Mouse (Mus musculus) liver, embryonic 14.5 days (tissue): Measurements from ENCODE around the gene Pdzd9. TPM values are rescaled to one million over a fixed set of nuclear protein-coding genes. Genes with fewer than 3 reads are reported as not detected.

ENCODE experiments used
- ATAC-seq: fragments of 200-750 bp; cut with Nextera tagmentation; 2 replicates; pipeline ENCODE4 v1.8.0; 2017; ENCODE audit warnings: moderate number of reproducible peaks, mild to moderate bottlenecking, moderate library complexity; ENCODE audit not compliant: insufficient read depth
- DNase-seq, 3 experiments: peaks; one replicate each; pipeline ENCODE4 v3.0.0-alpha.2; 2012 to 2013; ENCODE audit warnings: low read depth in 3 of 3, low spot score in 3 of 3
- H3K27ac ChIP-seq: fragments of 300-500 bp; sonication (generic); 2 replicates; pipeline ENCODE4 v1.5.1; 2014; ENCODE audit warnings: moderate library complexity, mild to moderate bottlenecking, control low read depth, inconsistent platforms
- H3K27me3 ChIP-seq: fragments of 300-500 bp; sonication (generic); 2 replicates; pipeline ENCODE4 v1.6.1; 2014; ENCODE audit warnings: mild to moderate bottlenecking, low read length, moderate library complexity; ENCODE audit not compliant: control insufficient read depth, insufficient read depth
- H3K36me3 ChIP-seq: fragments of 300-500 bp; sonication (generic); replicated peaks from 2 replicates; pipeline ENCODE4 v1.6.1; 2014; ENCODE audit warnings: low read depth; ENCODE audit not compliant: control insufficient read depth, insufficient read depth
- H3K4me1 ChIP-seq, 2 experiments: fragments of 200-500 bp in 1 of 2; fragments of 300-500 bp in 1 of 2; sonication (generic) in 1 of 2; replicated peaks; 2 replicates each; pipeline ENCODE4 v1.6.1; 2012 to 2014; ENCODE audit warnings: antibody characterized with exemption in 1 of 2, inconsistent platforms in 1 of 2, low read length in 1 of 2; ENCODE audit not compliant: control insufficient read depth in 2 of 2, insufficient read depth in 2 of 2
- H3K4me2 ChIP-seq: fragments of 300-500 bp; sonication (generic); 2 replicates; pipeline ENCODE4 v1.6.1; 2014; ENCODE audit warnings: low read depth, mild to moderate bottlenecking, control low read depth, moderate library complexity
- H3K4me3 ChIP-seq, 2 experiments: fragments of 200-500 bp in 1 of 2; fragments of 300-500 bp in 1 of 2; sonication (generic) in 1 of 2; 2 replicates each; pipeline ENCODE4 v1.5.1; 2012 to 2014; ENCODE audit warnings: low read depth in 2 of 2, low read length in 2 of 2, mild to moderate bottlenecking in 2 of 2, control low read depth in 1 of 2, inconsistent platforms in 1 of 2, moderate library complexity in 1 of 2; ENCODE audit not compliant: insufficient read depth in 1 of 2
- H3K9ac ChIP-seq: fragments of 300-500 bp; sonication (generic); replicated peaks from 2 replicates; pipeline ENCODE4 v1.6.1; 2014; ENCODE audit warnings: mild to moderate bottlenecking, control low read depth, moderate library complexity
- H3K9me3 ChIP-seq: fragments of 300-500 bp; sonication (generic); 2 replicates; pipeline ENCODE4 v1.6.1; 2016; ENCODE audit warnings: low read length, mixed read lengths; ENCODE audit not compliant: control insufficient read depth
- CTCF ChIP-seq: IDR thresholded peaks from 2 replicates; pipeline ENCODE4 v1.5.1; 2016; ENCODE audit warnings: antibody characterized with exemption, low read depth, control low read depth
- EP300 ChIP-seq: IDR thresholded peaks from 2 replicates; pipeline ENCODE4 v1.6.1; 2016; ENCODE audit warnings: antibody characterized with exemption, low read depth
- WGBS: fragments of 180-500 bp; shearing (Covaris S2); extraction: QIAGEN DNeasy Blood & Tissue Kit; methylation state at CpG from one replicate; pipeline ENCODE4 v1.1.7; 2014; ENCODE audit not compliant: insufficient replicate concordance; 5-methylcytosine and 5-hydroxymethylcytosine counted together
- polyA plus RNA-seq, 2 experiments: library from polyadenylated mRNA; depleted of rRNA in 1 of 2; stranded (reverse) in 1 of 2; unstranded in 1 of 2; fragments of >200 nt; fragmentation: Nextera tagmentation in 1 of 2; extraction: Ambion mirVana in 1 of 2; gene quantifications; 2 replicates each; pipeline versions ENCODE4 v1.2.1 to v1.2.3; 2012 to 2014

The Pdzd9 gene
- polyA plus RNA-seq, 2 experiments = 0.02 to 0.06 TPM

GRCm38 (mm10) chr7:120703888-120704287, 33.7 kb upstream of the Pdzd9 start:
- WGBS = 24% methylated on average over 3 of the region's 3 CpGs

GRCm38 (mm10) chr7:120699586-120699985, 29.4 kb upstream of the Pdzd9 start:
- TF ChIP-seq CTCF (no peak), EP300 (no peak)
- WGBS = 69% methylated on average over 6 of the region's 6 CpGs
- DNase-seq (no peak), ATAC-seq (no peak)
- peaks cover 11 to 13% of the 10 kb centered on the region in 2 experiments for H3K4me1 ChIP-seq
- H3K36me3 ChIP-seq = no peaks in the 10 kb centered on the region
- no peaks in the 10 kb centered on the region for H3K27me3 ChIP-seq
- H3K4me3 ChIP-seq = no peak overlapping the region
- H3K9ac ChIP-seq = no peak overlapping the region
- H3K9me3 ChIP-seq = no peaks in the 10 kb centered on the region
- no peak overlapping the region for H3K27ac ChIP-seq
- H3K4me2 ChIP-seq = no peak overlapping the region

More at GRCm38 (mm10) chr7:120703888-120704287, 33.7 kb upstream of the Pdzd9 start:
- Histone ChIP-seq H3K4me1 (peaks cover 4 to 5% of the 10 kb centered on the region in 2 experiments; a peak in 3 of 4 replicates), H3K9ac (no peak overlapping the region), H3K4me3 (no peak overlapping the region), H3K27ac (no peak overlapping the region), H3K36me3 (no peaks in the 10 kb centered on the region), H3K4me2 (no peak overlapping the region), H3K9me3 (no peaks in the 10 kb centered on the region), H3K27me3 (no peaks in the 10 kb centered on the region)
- TF ChIP-seq EP300 = no peak
- TF ChIP-seq CTCF = no peak
- DNase-seq (no peak), ATAC-seq (no peak)

GRCm38 (mm10) chr7:120696331-120696730, 26.2 kb upstream of the Pdzd9 start:
- Histone ChIP-seq H3K27me3 (no peaks in the 10 kb centered on the region), H3K27ac (no peak overlapping the region), H3K4me2 (no peak overlapping the region), H3K36me3 (no peaks in the 10 kb centered on the region; the same call in 1 of the 2 replicates), H3K9ac (no peak overlapping the region), H3K9me3 (no peaks in the 10 kb centered on the region), H3K4me1 (peaks cover 9 to 13% of the 10 kb centered on the region in 2 experiments), H3K4me3 (no peak overlapping the region)
- TF ChIP-seq EP300 = no peak
- TF ChIP-seq CTCF = no peak
- WGBS = 79% methylated on average over 2 of the region's 2 CpGs
- no peak for ATAC-seq
- no peak for DNase-seq

- Histone ChIP-seq H3K9ac (no peak overlapping the region), H3K4me3 (no peak overlapping the region), H3K4me1 (peaks cover 9 to 13% of the 10 kb centered on the region in 2 experiments), H3K4me2 (no peak overlapping the region), H3K27me3 (no peaks in the 10 kb centered on the region), H3K36me3 (no peaks in the 10 kb centered on the region; the same call in 1 of the 2 replicates), H3K27ac (no peak overlapping the region), H3K9me3 (no peaks in the 10 kb centered on the region)
- 4% methylated on average over 1 of the region's 1 CpGs for WGBS
- TF ChIP-seq EP300 = no peak
- TF ChIP-seq CTCF = no peak
- DNase-seq (no peak), ATAC-seq (0 out of 2 replicates have a peak, but pooled peaks have one; percentile 15)
These were observed 25.5 kb upstream of the Pdzd9 start for GRCm38 (mm10) chr7:120695641-120696040.

- DNase-seq = no peak
- Histone ChIP-seq H3K9ac (no peak overlapping the region), H3K4me1 (peaks cover 9 to 13% of the 10 kb centered on the region in 2 experiments), H3K9me3 (no peaks in the 10 kb centered on the region), H3K27me3 (no peaks in the 10 kb centered on the region), H3K27ac (no peak overlapping the region), H3K36me3 (no peaks in the 10 kb centered on the region; the same call in 1 of the 2 replicates), H3K4me2 (no peak overlapping the region), H3K4me3 (no peak overlapping the region)
- 59% methylated on average over 6 of the region's 6 CpGs for WGBS
- TF ChIP-seq CTCF (no peak), EP300 (no peak)
- no peak for ATAC-seq
These were observed 25.1 kb upstream of the Pdzd9 start for GRCm38 (mm10) chr7:120695196-120695595.
